ENCODE assay signal across 32 mouse cellular contexts in genomic region chr6:84128229-84128628, GRCm38 (mm10).
"Had no signal": no experiment of that assay in that cellular context is flagged by ENCODE, and none has a peak within 500 bp of the region (broad histone marks: within the 10 kb centered on the region; RNA-seq: fewer than 3 reads in every experiment).

No protein-coding gene starts in this region.

- H3K4me1 ChIP-seq: liver, embryonic 12.5 days; liver, embryonic 13.5 days; liver, embryonic 15.5 days; megakaryocyte, embryonic 14.5 days; midbrain, embryonic 10.5 days; midbrain, embryonic 12.5 days; midbrain, embryonic 13.5 days; midbrain, embryonic 15.5 days; neural tube, embryonic 12.5 days had no signal

- H3K4me2 ChIP-seq: limb, embryonic 12.5 days; limb, embryonic 13.5 days; limb, embryonic 15.5 days; liver, embryonic 11.5 days; liver, embryonic 12.5 days; liver, embryonic 13.5 days; liver, embryonic 15.5 days; lung, embryonic 14.5 days; lung, embryonic 15.5 days; midbrain, embryonic 11.5 days; midbrain, embryonic 12.5 days; midbrain, embryonic 13.5 days; midbrain, embryonic 15.5 days; neural tube, embryonic 12.5 days had no signal

- H3K9me3 ChIP-seq: limb, embryonic 10.5 days; limb, embryonic 12.5 days; limb, embryonic 13.5 days; limb, embryonic 15.5 days; liver, embryonic 12.5 days; liver, embryonic 13.5 days; liver, embryonic 15.5 days; lung, embryonic 15.5 days; megakaryocyte, embryonic 14.5 days; midbrain, embryonic 10.5 days; midbrain, embryonic 12.5 days; midbrain, embryonic 13.5 days; midbrain, embryonic 15.5 days; neural tube, embryonic 12.5 days had no signal

- H3K36me3 ChIP-seq: limb, embryonic 10.5 days; limb, embryonic 12.5 days; limb, embryonic 13.5 days; limb, embryonic 15.5 days; liver, embryonic 12.5 days; liver, embryonic 13.5 days; liver, embryonic 15.5 days; lung, embryonic 15.5 days; midbrain, embryonic 10.5 days; midbrain, embryonic 12.5 days; midbrain, embryonic 13.5 days; midbrain, embryonic 15.5 days; neural tube, embryonic 12.5 days had no signal

- DNase-seq: left cerebral cortex, postnatal 4 days; liver; liver, embryonic 13.5 days; liver, postnatal 0 days; lung, adult 18-20 months; lung, adult 2 months; lung, embryonic 14.5 days; lung, postnatal 10 days; lung, postnatal 14 days; lung, postnatal 36 days; lung, postnatal 4 days; midbrain, embryonic 14.5 days had no signal

- H3K4me3 ChIP-seq: limb, embryonic 10.5 days; limb, embryonic 12.5 days; limb, embryonic 13.5 days; limb, embryonic 15.5 days; liver, embryonic 12.5 days; liver, embryonic 13.5 days; liver, embryonic 15.5 days; lung, embryonic 15.5 days; midbrain, embryonic 10.5 days; midbrain, embryonic 12.5 days; midbrain, embryonic 13.5 days; midbrain, embryonic 15.5 days; myocyte; neural tube, embryonic 12.5 days had no signal

- H3K9ac ChIP-seq: limb, embryonic 12.5 days; limb, embryonic 13.5 days; limb, embryonic 15.5 days; liver, embryonic 12.5 days; liver, embryonic 13.5 days; liver, embryonic 14.5 days; liver, embryonic 15.5 days; liver, postnatal 0 days; lung, embryonic 14.5 days; lung, embryonic 15.5 days; midbrain, embryonic 12.5 days; midbrain, embryonic 13.5 days; midbrain, embryonic 15.5 days; neural tube, embryonic 12.5 days had no signal

- H3K27ac ChIP-seq: limb, embryonic 12.5 days; limb, embryonic 13.5 days; limb, embryonic 15.5 days; liver, embryonic 12.5 days; liver, embryonic 13.5 days; liver, embryonic 14.5 days; liver, embryonic 15.5 days; lung, embryonic 15.5 days; macrophage; midbrain, embryonic 10.5 days; midbrain, embryonic 12.5 days; midbrain, embryonic 13.5 days; midbrain, embryonic 15.5 days; neural tube, embryonic 12.5 days had no signal

- ATAC-seq: liver, embryonic 12.5 days; liver, postnatal 0 days; lung, postnatal 0 days; midbrain, embryonic 13.5 days; midbrain, embryonic 15.5 days; midbrain, embryonic 16.5 days had no signal

- H3K27me3 ChIP-seq: limb, embryonic 12.5 days; limb, embryonic 13.5 days; limb, embryonic 15.5 days; liver, embryonic 12.5 days; liver, embryonic 13.5 days; liver, embryonic 15.5 days; lung, embryonic 15.5 days; midbrain, embryonic 12.5 days; midbrain, embryonic 13.5 days; midbrain, embryonic 15.5 days; neural tube, embryonic 12.5 days had no signal
